Mouse (Mus musculus) myocyte (in vitro differentiated cells): ENCODE results near the gene Npw. TPM values are rescaled to one million over a fixed set of nuclear protein-coding genes. Genes with fewer than 3 reads are reported as not detected.

Experiments used
- H3K27me3 ChIP-seq: one replicate; pipeline ENCODE4 v1.6.1; 2011; ENCODE audit not compliant: control insufficient read depth, insufficient read depth, insufficient read length
- H3K36me3 ChIP-seq: one replicate; pipeline ENCODE4 v1.6.1; 2011; ENCODE audit not compliant: control insufficient read depth, insufficient read depth
- H3K4me2 ChIP-seq: one replicate; pipeline ENCODE4 v1.6.1; 2011; ENCODE audit warnings: low read depth, control low read depth
- H3K4me3 ChIP-seq: one replicate; pipeline ENCODE4 v1.5.1; 2011; ENCODE audit warnings: mild to moderate bottlenecking, control low read depth, moderate library complexity
- H3K79me2 ChIP-seq: one replicate; pipeline ENCODE4 v1.6.1; 2011; ENCODE audit not compliant: control insufficient read depth, insufficient read depth
- H3ac ChIP-seq: one replicate; pipeline ENCODE4 v1.6.1; 2011; ENCODE audit not compliant: control insufficient read depth, insufficient read length
- CEBPB ChIP-seq: IDR thresholded peaks from 2 replicates; pipeline ENCODE4 v1.6.1; 2011; ENCODE audit warnings: mild to moderate bottlenecking, moderate library complexity; ENCODE audit not compliant: poor library complexity, insufficient read depth, severe bottlenecking
- E2F4 ChIP-seq: IDR thresholded peaks from one replicate; pipeline ENCODE4 v1.6.1; 2011; ENCODE audit warnings: mild to moderate bottlenecking, control low read depth, moderate library complexity; ENCODE audit not compliant: insufficient read depth
- MAX ChIP-seq: IDR thresholded peaks from one replicate; pipeline ENCODE4 v1.6.1; 2011; ENCODE audit warnings: low read depth, mild to moderate bottlenecking, control low read depth
- MYOD1 ChIP-seq, 3 experiments: IDR thresholded peaks; one replicate each; pipeline ENCODE4 v1.6.1; 2011; ENCODE audit warnings: control low read depth in 2 of 3, low read depth in 2 of 3, mild to moderate bottlenecking in 2 of 3, moderate library complexity in 1 of 3; ENCODE audit not compliant: insufficient read length in 2 of 3, control insufficient read depth in 1 of 3
- MYOG ChIP-seq, 3 experiments: IDR thresholded peaks; one replicate each; pipeline ENCODE4 v1.6.1; 2011; ENCODE audit warnings: control low read depth in 2 of 3, low read depth in 2 of 3, mild to moderate bottlenecking in 2 of 3; ENCODE audit not compliant: insufficient read length in 2 of 3, control insufficient read depth in 1 of 3, insufficient read depth in 1 of 3
- POLR2A ChIP-seq: IDR thresholded peaks from one replicate; pipeline ENCODE4 v1.6.1; 2011; ENCODE audit warnings: low read depth, mild to moderate bottlenecking, control low read depth, moderate library complexity; ENCODE audit not compliant: insufficient read length
- POLR2AphosphoS2 ChIP-seq: IDR thresholded peaks from one replicate; pipeline ENCODE4 v1.6.1; 2011; ENCODE audit warnings: low read depth, control low read depth; ENCODE audit not compliant: insufficient read length
- REST ChIP-seq: IDR thresholded peaks from one replicate; pipeline ENCODE4 v1.6.1; 2011; ENCODE audit warnings: mild to moderate bottlenecking, control low read depth, moderate library complexity; ENCODE audit not compliant: insufficient read depth, insufficient read length
- SRF ChIP-seq: IDR thresholded peaks from one replicate; pipeline ENCODE4 v1.6.1; 2011; ENCODE audit warnings: low read depth; ENCODE audit not compliant: control insufficient read depth, insufficient read length
- TCF12 ChIP-seq: IDR thresholded peaks from one replicate; pipeline ENCODE4 v1.6.1; 2011; ENCODE audit warnings: mild to moderate bottlenecking, control low read depth; ENCODE audit not compliant: poor library complexity, insufficient read depth, severe bottlenecking
- TCF3 ChIP-seq: IDR thresholded peaks from one replicate; pipeline ENCODE4 v1.6.1; 2011; ENCODE audit warnings: low read depth, control low read depth; ENCODE audit not compliant: insufficient read length
- USF1 ChIP-seq: IDR thresholded peaks from one replicate; pipeline ENCODE4 v1.6.1; 2011; ENCODE audit warnings: low read depth, mild to moderate bottlenecking, control low read depth, moderate library complexity
- polyA plus RNA-seq: library from polyadenylated mRNA; unstranded; fragments of >200 nt; fragmentation: generic; extraction: Trizol; gene quantifications from one replicate; pipeline ENCODE4 v1.2.1, GENCODE M21; 2012; ENCODE audit warnings: missing spikeins

Gene Npw
- polyA plus RNA-seq, 1 experiment, result not detected

- Histone ChIP-seq H3K36me3 (no peaks in the 10 kb centered on the region), H3K4me3 (no peak overlapping the region), H3K79me2 (peaks cover 65% of the 10 kb centered on the region), H3K4me2 (no peak overlapping the region), H3K27me3 (no peaks in the 10 kb centered on the region), H3ac (no peak overlapping the region)
- TF ChIP-seq POLR2A (no peak), REST (no peak), USF1 (no peak), MAX (no peak), CEBPB (no peak), TCF3 (no peak), MYOG (IDR thresholded peaks at IDR 0.05; ENCODE audit: control insufficient read depth in 1 of 3, insufficient read depth in 1 of 3, insufficient read length in 2 of 3, low read depth in 2 of 3) (no peak), POLR2AphosphoS2 (no peak), SRF (no peak), TCF12 (no peak)
Observed at GRCm38 (mm10) chr17:24674277-24674676, 16.0 kb upstream of the Npw start.

- H3K36me3 ChIP-seq, result no peaks in the 10 kb centered on the region
- no peak overlapping the region for H3ac ChIP-seq
- H3K4me2 ChIP-seq, result peak overlapping the region; percentile 96
- TF ChIP-seq MYOG (IDR thresholded peaks at IDR 0.05; ENCODE audit: control insufficient read depth in 1 of 3, insufficient read depth in 1 of 3, insufficient read length in 2 of 3, low read depth in 2 of 3) (no peak), REST (no peak), POLR2A (peak; percentile 21), CEBPB (peak; percentile 91)
- H3K4me3 ChIP-seq, result peak overlapping the region; percentile 78
- peaks cover 65% of the 10 kb centered on the region for H3K79me2 ChIP-seq
- no peaks in the 10 kb centered on the region for H3K27me3 ChIP-seq
Observed at GRCm38 (mm10) chr17:24672141-24672540, 13.9 kb upstream of the Npw start.

GRCm38 (mm10) chr17:24671346-24671745 is 13.1 kb upstream of the Npw start:
- Histone ChIP-seq H3K36me3 (no peaks in the 10 kb centered on the region), H3ac (no peak overlapping the region), H3K79me2 (peaks cover 63% of the 10 kb centered on the region), H3K27me3 (no peaks in the 10 kb centered on the region), H3K4me3 (peak overlapping the region; percentile 78), H3K4me2 (peak overlapping the region; percentile 96)
- TF ChIP-seq POLR2AphosphoS2, result no peak
- TF ChIP-seq TCF12, result no peak
- no peak for TF ChIP-seq MYOG (IDR thresholded peaks at IDR 0.05; ENCODE audit: control insufficient read depth in 1 of 3, insufficient read depth in 1 of 3, insufficient read length in 2 of 3, low read depth in 2 of 3)
- no peak for TF ChIP-seq TCF3
- TF ChIP-seq POLR2A, result no peak
- TF ChIP-seq REST, result no peak
- TF ChIP-seq MYOD1 (IDR thresholded peaks at IDR 0.05; ENCODE audit: control insufficient read depth in 1 of 3, insufficient read length in 2 of 3, low read depth in 2 of 3), result no peak
- no peak for TF ChIP-seq USF1
- no peak for TF ChIP-seq MAX
- no peak for TF ChIP-seq SRF
- TF ChIP-seq CEBPB, result no peak
- TF ChIP-seq E2F4, result no peak

- H3K4me3 ChIP-seq, result peak overlapping the region; percentile 78
- peaks cover 53% of the 10 kb centered on the region for H3K79me2 ChIP-seq
- no peaks in the 10 kb centered on the region for H3K36me3 ChIP-seq
- no peak for TF ChIP-seq E2F4
- TF ChIP-seq REST, result no peak
- TF ChIP-seq MYOD1 (IDR thresholded peaks at IDR 0.05; ENCODE audit: control insufficient read depth in 1 of 3, insufficient read length in 2 of 3, low read depth in 2 of 3), result no peak
- no peak for TF ChIP-seq MAX
- no peak for TF ChIP-seq USF1
- no peak for TF ChIP-seq SRF
- no peak for TF ChIP-seq MYOG (IDR thresholded peaks at IDR 0.05; ENCODE audit: control insufficient read depth in 1 of 3, insufficient read depth in 1 of 3, insufficient read length in 2 of 3, low read depth in 2 of 3)
- no peak for TF ChIP-seq POLR2A
- no peak for TF ChIP-seq TCF3
- TF ChIP-seq TCF12, result no peak
- TF ChIP-seq CEBPB, result no peak
- no peak for TF ChIP-seq POLR2AphosphoS2
- H3K27me3 ChIP-seq, result no peaks in the 10 kb centered on the region
- H3ac ChIP-seq, result peak overlapping the region; percentile 81
- peak overlapping the region; percentile 96 for H3K4me2 ChIP-seq
Observed at GRCm38 (mm10) chr17:24670246-24670844, 12.1 kb upstream of the Npw start.
